Mouse (Mus musculus): ENCODE measurements around the gene H2afv. TPM values are rescaled to one million over a fixed set of nuclear protein-coding genes. Genes with fewer than 3 reads are reported as not detected.

The H2afv gene
- polyA plus RNA-seq, 1 experiment: 178 TPM

DNA sequence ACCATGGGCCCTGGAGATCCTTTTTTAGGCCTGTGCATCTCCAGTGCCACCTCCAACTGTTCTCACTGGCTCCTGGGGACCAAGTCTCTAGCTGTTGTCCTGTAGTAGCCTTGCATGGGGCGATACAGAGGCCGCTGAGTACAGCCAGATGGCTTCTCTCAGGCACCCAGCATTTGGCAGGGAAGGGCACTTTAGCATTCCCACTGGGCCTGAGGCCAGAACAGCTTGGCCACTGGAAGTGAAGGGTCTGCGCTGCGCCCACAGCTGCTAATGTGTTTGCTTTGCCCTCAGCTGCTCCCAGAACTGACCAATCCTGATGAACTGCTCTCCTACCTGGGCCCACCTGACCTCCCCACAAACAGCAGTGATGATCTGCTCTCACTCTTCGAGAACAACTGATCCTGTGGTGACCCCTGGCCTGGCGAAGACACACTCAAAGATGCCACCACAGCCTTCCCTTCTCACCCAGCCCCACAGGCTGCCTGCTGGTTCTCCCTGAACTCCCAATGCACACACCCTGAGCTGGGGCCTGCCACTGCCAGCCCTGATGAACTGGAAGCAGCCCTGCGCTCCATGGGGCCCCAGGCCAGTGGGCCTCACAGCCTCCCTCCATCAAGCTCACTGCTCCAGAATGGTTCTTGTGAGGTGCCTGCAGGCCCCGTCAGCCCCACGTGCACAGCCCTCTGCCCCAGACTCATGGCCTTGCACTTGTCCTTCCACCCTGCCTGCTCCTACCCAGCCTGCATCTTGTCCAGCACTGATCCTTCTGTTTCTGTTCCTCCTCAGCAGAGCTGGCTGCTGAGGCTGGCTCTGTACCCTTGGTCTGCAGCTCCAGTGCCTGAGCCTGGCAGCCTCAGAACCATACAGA is 39.3 kb downstream of the H2afv start:
- TF ChIP-seq POLR2A (IDR thresholded peaks at IDR 0.05; ENCODE audit: control insufficient read depth, extremely low read depth, insufficient read depth, low read length, poor library complexity) (no peak), CTCF (IDR thresholded peaks at IDR 0.05; ENCODE audit: borderline replicate concordance, control insufficient read depth, extremely low read depth, insufficient read depth, low read length, poor library complexity) (no peak)
- DNase-seq: no peak
- 93% methylated on average over 9 of the region's 9 CpGs for WGBS
- Histone ChIP-seq H3K27me3 (ENCODE audit: control insufficient read depth, insufficient read depth, low read length) (no peaks in the 10 kb centered on the region), H3K27ac (ENCODE audit: control insufficient read depth, insufficient read depth, low read length) (peak overlapping the region; percentile 91), H3K4me1 (replicated peaks; ENCODE audit: control insufficient read depth, insufficient read depth, low read length) (peaks cover 40% of the 10 kb centered on the region), H3K4me3 (ENCODE audit: control insufficient read depth, insufficient read depth, low read length) (no peak overlapping the region), H3K36me3 (ENCODE audit: control insufficient read depth, insufficient read depth, low read length) (peaks cover 40% of the 10 kb centered on the region)

DNA sequence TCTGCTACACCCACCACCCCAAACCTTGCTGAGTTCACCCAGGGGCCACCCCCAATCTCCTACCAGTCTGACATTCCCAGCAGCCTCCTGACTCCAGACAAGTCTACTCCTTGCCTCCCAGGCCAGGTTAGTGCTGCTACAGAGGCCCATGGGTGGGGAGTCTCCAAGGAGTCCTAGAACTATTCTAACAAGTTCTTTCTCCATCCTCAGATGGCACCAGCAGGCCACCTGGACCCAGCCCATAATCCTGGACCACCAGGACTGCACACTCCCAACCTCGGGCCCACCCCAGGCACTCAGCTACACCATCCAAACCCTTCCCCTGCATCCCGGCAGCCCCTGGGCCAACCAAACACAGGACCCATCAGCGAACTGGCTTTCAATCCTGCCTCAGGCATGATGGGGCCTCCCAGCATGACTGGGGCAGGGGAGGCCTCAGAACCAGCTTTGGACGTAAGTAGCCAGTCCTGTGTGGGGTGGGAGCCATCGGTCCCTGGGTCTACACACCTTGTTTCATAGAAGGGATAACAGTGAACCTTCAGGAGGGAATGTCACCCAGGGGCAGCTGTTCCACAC is 40.3 kb downstream of the H2afv start:
- no peak for TF ChIP-seq CTCF (IDR thresholded peaks at IDR 0.05; ENCODE audit: borderline replicate concordance, control insufficient read depth, extremely low read depth, insufficient read depth, low read length, poor library complexity)
- TF ChIP-seq POLR2A (IDR thresholded peaks at IDR 0.05; ENCODE audit: control insufficient read depth, extremely low read depth, insufficient read depth, low read length, poor library complexity): no peak

DNA sequence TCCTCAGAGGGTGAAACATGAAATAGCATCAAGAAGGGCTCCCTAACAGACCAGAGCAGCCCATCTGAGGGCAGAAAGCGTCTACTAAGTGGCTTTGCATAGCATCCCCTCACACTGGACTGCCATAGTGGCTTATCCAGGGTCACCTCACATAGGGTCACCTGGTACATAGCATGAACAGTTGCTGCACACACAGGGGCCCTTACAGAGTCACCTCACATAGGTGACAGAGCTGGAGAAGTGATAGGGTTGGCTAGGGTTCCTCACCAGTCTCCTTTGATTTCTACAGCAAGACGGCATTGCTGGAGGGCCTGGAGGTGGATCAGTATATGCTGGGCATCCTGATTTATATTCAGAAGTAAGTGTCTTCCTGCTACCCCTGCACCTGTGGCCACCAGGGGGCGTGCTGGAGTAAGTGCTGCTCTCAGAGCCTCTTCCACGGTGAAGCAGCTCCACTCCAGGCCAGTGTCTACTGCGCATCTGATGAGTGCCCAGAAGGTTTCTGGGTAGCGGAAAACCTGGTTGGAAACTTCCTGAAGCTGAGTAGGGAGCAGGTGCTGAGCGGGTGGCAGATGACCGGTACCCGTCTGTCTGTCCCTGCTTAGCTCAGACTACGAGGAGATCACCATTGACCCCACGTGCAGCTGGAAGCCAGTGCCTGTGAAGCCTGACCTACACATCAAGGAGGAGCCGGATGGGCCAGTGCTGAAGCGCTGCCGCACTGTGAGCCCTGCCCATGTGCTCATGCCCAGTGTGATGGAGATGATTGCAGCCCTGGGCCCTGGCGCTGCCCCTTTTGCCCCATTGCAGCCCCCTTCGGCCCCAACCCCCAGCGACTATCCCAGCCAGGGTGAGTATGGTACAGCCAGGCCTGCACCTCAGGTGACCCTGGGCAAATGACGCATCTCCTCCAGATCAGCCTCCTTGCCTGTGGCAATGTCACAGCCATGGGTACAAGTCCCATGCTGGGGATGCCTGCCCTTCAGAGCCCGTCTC is 41.4 kb downstream of the H2afv start:
- peaks cover 55% of the 10 kb centered on the region for H3K36me3 ChIP-seq (ENCODE audit: control insufficient read depth, insufficient read depth, low read length)
- 86% methylated on average over 19 of the region's 19 CpGs for WGBS
- peak; percentile 88 for DNase-seq

More for the DNA sequence above, 40.3 kb downstream of the H2afv start:
- 96% methylated on average over 5 of the region's 5 CpGs for WGBS
- Histone ChIP-seq H3K27ac (ENCODE audit: control insufficient read depth, insufficient read depth, low read length) (no peak overlapping the region), H3K4me1 (replicated peaks; ENCODE audit: control insufficient read depth, insufficient read depth, low read length) (peaks cover 32% of the 10 kb centered on the region), H3K4me3 (ENCODE audit: control insufficient read depth, insufficient read depth, low read length) (no peak overlapping the region), H3K27me3 (ENCODE audit: control insufficient read depth, insufficient read depth, low read length) (no peaks in the 10 kb centered on the region), H3K36me3 (ENCODE audit: control insufficient read depth, insufficient read depth, low read length) (peaks cover 47% of the 10 kb centered on the region)
- DNase-seq: no peak

DNA sequence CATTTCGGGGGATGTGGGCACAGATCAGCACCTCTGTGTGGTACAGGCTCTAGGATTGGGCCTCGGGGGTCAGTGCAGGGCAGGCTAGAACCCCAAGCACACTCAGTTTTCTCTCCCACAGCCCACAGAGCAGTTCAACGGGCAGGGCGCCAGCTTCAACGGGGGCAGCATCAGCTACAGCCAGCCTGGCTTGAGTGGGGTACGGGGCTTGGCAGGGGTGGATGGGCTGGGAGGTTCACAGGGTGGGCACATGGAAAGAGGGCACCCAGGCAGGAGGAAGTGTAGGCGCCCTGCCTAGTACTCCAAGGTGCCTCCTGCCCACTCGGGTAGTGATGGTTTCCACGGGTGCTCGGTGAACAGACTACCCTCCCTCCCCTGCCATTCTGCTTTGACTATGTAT is 46.1 kb downstream of the H2afv start:
- Histone ChIP-seq H3K36me3 (ENCODE audit: control insufficient read depth, insufficient read depth, low read length) (peaks cover 57% of the 10 kb centered on the region), H3K4me3 (ENCODE audit: control insufficient read depth, insufficient read depth, low read length) (no peak overlapping the region)
- no peak for TF ChIP-seq POLR2A (IDR thresholded peaks at IDR 0.05; ENCODE audit: control insufficient read depth, extremely low read depth, insufficient read depth, low read length, poor library complexity)
- TF ChIP-seq CTCF (IDR thresholded peaks at IDR 0.05; ENCODE audit: borderline replicate concordance, control insufficient read depth, extremely low read depth, insufficient read depth, low read length, poor library complexity): no peak

More for the DNA sequence above, 41.4 kb downstream of the H2afv start:
- no peak overlapping the region for H3K4me3 ChIP-seq (ENCODE audit: control insufficient read depth, insufficient read depth, low read length)
- no peaks in the 10 kb centered on the region for H3K27me3 ChIP-seq (ENCODE audit: control insufficient read depth, insufficient read depth, low read length)
- no peak overlapping the region for H3K27ac ChIP-seq (ENCODE audit: control insufficient read depth, insufficient read depth, low read length)
- peak; percentile 92 for TF ChIP-seq CTCF (IDR thresholded peaks at IDR 0.05; ENCODE audit: borderline replicate concordance, control insufficient read depth, extremely low read depth, insufficient read depth, low read length, poor library complexity)
- no peak for TF ChIP-seq POLR2A (IDR thresholded peaks at IDR 0.05; ENCODE audit: control insufficient read depth, extremely low read depth, insufficient read depth, low read length, poor library complexity)
- H3K4me1 ChIP-seq (replicated peaks; ENCODE audit: control insufficient read depth, insufficient read depth, low read length): peaks cover 32% of the 10 kb centered on the region

DNA sequence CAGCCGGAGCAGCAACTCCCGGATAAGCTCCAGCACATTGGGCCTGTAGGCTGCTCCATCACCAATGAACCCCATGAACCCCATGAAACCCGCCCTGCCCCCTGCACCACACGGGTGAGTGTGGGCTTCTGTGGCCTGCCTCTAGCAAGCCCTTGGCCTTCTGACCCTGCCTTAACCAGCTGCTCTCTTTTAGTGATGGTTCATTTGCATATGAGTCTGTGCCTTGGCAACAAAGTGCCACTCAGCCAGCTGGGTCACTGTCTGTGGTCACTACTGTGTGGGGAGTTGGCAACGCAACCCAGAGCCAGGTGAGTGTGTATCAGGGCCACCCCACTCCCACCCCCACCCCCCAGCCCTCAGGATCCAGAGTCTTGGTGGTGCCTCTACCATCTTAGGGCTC is 48.7 kb downstream of the H2afv start:
- H3K4me3 ChIP-seq (ENCODE audit: control insufficient read depth, insufficient read depth, low read length): no peak overlapping the region
- WGBS: 98% methylated on average over 5 of the region's 5 CpGs
- H3K27ac ChIP-seq (ENCODE audit: control insufficient read depth, insufficient read depth, low read length): no peak overlapping the region
- peaks cover 44% of the 10 kb centered on the region for H3K36me3 ChIP-seq (ENCODE audit: control insufficient read depth, insufficient read depth, low read length)
- H3K27me3 ChIP-seq (ENCODE audit: control insufficient read depth, insufficient read depth, low read length): no peaks in the 10 kb centered on the region
- TF ChIP-seq CTCF (IDR thresholded peaks at IDR 0.05; ENCODE audit: borderline replicate concordance, control insufficient read depth, extremely low read depth, insufficient read depth, low read length, poor library complexity) (no peak), POLR2A (IDR thresholded peaks at IDR 0.05; ENCODE audit: control insufficient read depth, extremely low read depth, insufficient read depth, low read length, poor library complexity) (no peak)
- H3K4me1 ChIP-seq (replicated peaks; ENCODE audit: control insufficient read depth, insufficient read depth, low read length): peaks cover 12% of the 10 kb centered on the region
- DNase-seq: peak; percentile 0

More for the DNA sequence above, 46.1 kb downstream of the H2afv start:
- H3K4me1 ChIP-seq (replicated peaks; ENCODE audit: control insufficient read depth, insufficient read depth, low read length): no peaks in the 10 kb centered on the region
- DNase-seq: peak; percentile 1
- 94% methylated on average over 10 of the region's 10 CpGs for WGBS
- no peaks in the 10 kb centered on the region for H3K27me3 ChIP-seq (ENCODE audit: control insufficient read depth, insufficient read depth, low read length)
- H3K27ac ChIP-seq (ENCODE audit: control insufficient read depth, insufficient read depth, low read length): no peak overlapping the region

GRCm38 (mm10) chr11:6393866-6394265 is 50.4 kb downstream of the H2afv start:
- H3K27me3 ChIP-seq (ENCODE audit: control insufficient read depth, insufficient read depth, low read length): no peaks in the 10 kb centered on the region
- no peak overlapping the region for H3K4me3 ChIP-seq (ENCODE audit: control insufficient read depth, insufficient read depth, low read length)
- no peak overlapping the region for H3K27ac ChIP-seq (ENCODE audit: control insufficient read depth, insufficient read depth, low read length)
- peaks cover 19% of the 10 kb centered on the region for H3K4me1 ChIP-seq (replicated peaks; ENCODE audit: control insufficient read depth, insufficient read depth, low read length)
- 93% methylated on average over 1 of the region's 1 CpGs for WGBS
- DNase-seq: no peak
- TF ChIP-seq POLR2A (IDR thresholded peaks at IDR 0.05; ENCODE audit: control insufficient read depth, extremely low read depth, insufficient read depth, low read length, poor library complexity): no peak
- TF ChIP-seq CTCF (IDR thresholded peaks at IDR 0.05; ENCODE audit: borderline replicate concordance, control insufficient read depth, extremely low read depth, insufficient read depth, low read length, poor library complexity): no peak
- peaks cover 31% of the 10 kb centered on the region for H3K36me3 ChIP-seq (ENCODE audit: control insufficient read depth, insufficient read depth, low read length)
